Mouse (Mus musculus) liver, embryonic 14.5 days (tissue): ENCODE measurements at regions not wholly inside any gene's neighbourhood (a gene's known extent, or its start where the extent isn't known, plus 50 kb on each side); places are given as distances from the start of the nearest gene placed in this dataset.

Source experiments
- CTCF ChIP-seq: IDR thresholded peaks from 2 replicates; pipeline ENCODE4 v1.5.1; 2016; ENCODE audit warnings: antibody characterized with exemption, low read depth, control low read depth
- EP300 ChIP-seq: IDR thresholded peaks from 2 replicates; pipeline ENCODE4 v1.6.1; 2016; ENCODE audit warnings: antibody characterized with exemption, low read depth

GRCm38 (mm10) chr9:115644953-115645352 lies 264.3 kb upstream of the Gadl1 start:
- TF ChIP-seq CTCF (no peak), EP300 (no peak)
